Mouse (Mus musculus): ENCODE measurements around the gene Ovol2. TPM values are rescaled to one million over a fixed set of nuclear protein-coding genes. Genes with fewer than 3 reads are reported as not detected.
"Not testable (repeated sequence)": the region's sequence is repeated elsewhere in the genome, so short reads cannot be mapped to it uniquely, and the experiment has no call there.

Ovol2 gene
- polyA plus RNA-seq, 1 experiment = not detected

GRCm38 (mm10) chr2:144348525-144348924 is 16.6 kb upstream of the Ovol2 start:
- no peak overlapping the region for H3K4me3 ChIP-seq (ENCODE audit: insufficient read depth, poor library complexity, severe bottlenecking)
- TF ChIP-seq CEBPB (IDR thresholded peaks at IDR 0.05; ENCODE audit: low read depth) = no peak
- no peak for TF ChIP-seq FOSL1 (IDR thresholded peaks at IDR 0.05; ENCODE audit: insufficient read depth, low read length, poor library complexity, severe bottlenecking)
- no peak for TF ChIP-seq MAX (IDR thresholded peaks at IDR 0.05)
- TF ChIP-seq MYOD1 (IDR thresholded peaks at IDR 0.05; ENCODE audit: control insufficient read depth, insufficient read length, low read depth) = no peak
- TF ChIP-seq CTCF (IDR thresholded peaks at IDR 0.05; ENCODE audit: control insufficient read depth, insufficient read depth, insufficient read length) = no peak
- no peak for TF ChIP-seq MYOG (IDR thresholded peaks at IDR 0.05; ENCODE audit: control insufficient read depth, extremely low read depth, insufficient read length)
- no peak for TF ChIP-seq USF1 (IDR thresholded peaks at IDR 0.05; ENCODE audit: low read depth)
- no peaks in the 10 kb centered on the region for H3K79me2 ChIP-seq (ENCODE audit: control insufficient read depth, insufficient read depth)
- no peak overlapping the region for H3ac ChIP-seq (ENCODE audit: control insufficient read depth, insufficient read length, low read depth)
- no peaks in the 10 kb centered on the region for H3K36me3 ChIP-seq (ENCODE audit: control insufficient read depth, insufficient read depth)
- no peaks in the 10 kb centered on the region for H3K79me3 ChIP-seq (ENCODE audit: low read depth)
- H3K27me3 ChIP-seq (ENCODE audit: control insufficient read depth, insufficient read depth, insufficient read length) = peaks cover 6% of the 10 kb centered on the region

GRCm38 (mm10) chr2:144343158-144343557 is 11.2 kb upstream of the Ovol2 start:
- no peaks in the 10 kb centered on the region for H3K79me3 ChIP-seq (ENCODE audit: low read depth)
- no peaks in the 10 kb centered on the region for H3K79me2 ChIP-seq (ENCODE audit: control insufficient read depth, insufficient read depth)
- no peak for TF ChIP-seq CTCF (IDR thresholded peaks at IDR 0.05; ENCODE audit: control insufficient read depth, insufficient read depth, insufficient read length)
- no peak for TF ChIP-seq CEBPB (IDR thresholded peaks at IDR 0.05; ENCODE audit: low read depth)
- no peak for TF ChIP-seq MYOG (IDR thresholded peaks at IDR 0.05; ENCODE audit: control insufficient read depth, extremely low read depth, insufficient read length)
- no peak for TF ChIP-seq USF1 (IDR thresholded peaks at IDR 0.05; ENCODE audit: low read depth)
- TF ChIP-seq MAX (IDR thresholded peaks at IDR 0.05) = no peak
- TF ChIP-seq MYOD1 (IDR thresholded peaks at IDR 0.05; ENCODE audit: control insufficient read depth, insufficient read length, low read depth) = no peak
- H3K4me3 ChIP-seq (ENCODE audit: insufficient read depth, poor library complexity, severe bottlenecking) = no peak overlapping the region
- H3K27me3 ChIP-seq (ENCODE audit: control insufficient read depth, insufficient read depth, insufficient read length) = peaks cover 6% of the 10 kb centered on the region
- no peaks in the 10 kb centered on the region for H3K36me3 ChIP-seq (ENCODE audit: control insufficient read depth, insufficient read depth)
- no peak overlapping the region for H3ac ChIP-seq (ENCODE audit: control insufficient read depth, insufficient read length, low read depth)

GRCm38 (mm10) chr2:144338149-144338548 is 6.2 kb upstream of the Ovol2 start:
- H3ac ChIP-seq (ENCODE audit: control insufficient read depth, insufficient read length, low read depth); H3K79me3 ChIP-seq (ENCODE audit: low read depth); H3K79me2 ChIP-seq (ENCODE audit: control insufficient read depth, insufficient read depth); H3K4me3 ChIP-seq (ENCODE audit: insufficient read depth, poor library complexity, severe bottlenecking); H3K36me3 ChIP-seq (ENCODE audit: control insufficient read depth, insufficient read depth): not testable (repeated sequence)
- peaks cover 16% of the 10 kb centered on the region for H3K27me3 ChIP-seq (ENCODE audit: control insufficient read depth, insufficient read depth, insufficient read length)

GRCm38 (mm10) chr2:144337701-144338100 is 5.8 kb upstream of the Ovol2 start:
- Histone ChIP-seq H3K27me3 (ENCODE audit: control insufficient read depth, insufficient read depth, insufficient read length) (peaks cover 20% of the 10 kb centered on the region), H3K4me3 (ENCODE audit: insufficient read depth, poor library complexity, severe bottlenecking) (no peak overlapping the region), H3K79me2 (ENCODE audit: control insufficient read depth, insufficient read depth) (no peaks in the 10 kb centered on the region), H3K36me3 (ENCODE audit: control insufficient read depth, insufficient read depth) (no peaks in the 10 kb centered on the region), H3K79me3 (ENCODE audit: low read depth) (no peaks in the 10 kb centered on the region), H3ac (ENCODE audit: control insufficient read depth, insufficient read length, low read depth) (no peak overlapping the region)
- TF ChIP-seq CEBPB (IDR thresholded peaks at IDR 0.05; ENCODE audit: low read depth) (no peak), USF1 (IDR thresholded peaks at IDR 0.05; ENCODE audit: low read depth) (no peak), CTCF (IDR thresholded peaks at IDR 0.05; ENCODE audit: control insufficient read depth, insufficient read depth, insufficient read length) (no peak), MYOG (IDR thresholded peaks at IDR 0.05; ENCODE audit: control insufficient read depth, extremely low read depth, insufficient read length) (no peak), MAX (IDR thresholded peaks at IDR 0.05) (no peak), FOSL1 (IDR thresholded peaks at IDR 0.05; ENCODE audit: insufficient read depth, low read length, poor library complexity, severe bottlenecking) (no peak), MYOD1 (IDR thresholded peaks at IDR 0.05; ENCODE audit: control insufficient read depth, insufficient read length, low read depth) (no peak)

GRCm38 (mm10) chr2:144337230-144337629 is 5.3 kb upstream of the Ovol2 start:
- no peaks in the 10 kb centered on the region for H3K79me2 ChIP-seq (ENCODE audit: control insufficient read depth, insufficient read depth)
- no peak for TF ChIP-seq MAX (IDR thresholded peaks at IDR 0.05)
- no peak for TF ChIP-seq MYOD1 (IDR thresholded peaks at IDR 0.05; ENCODE audit: control insufficient read depth, insufficient read length, low read depth)
- no peak for TF ChIP-seq USF1 (IDR thresholded peaks at IDR 0.05; ENCODE audit: low read depth)
- no peak for TF ChIP-seq MYOG (IDR thresholded peaks at IDR 0.05; ENCODE audit: control insufficient read depth, extremely low read depth, insufficient read length)
- no peak for TF ChIP-seq CEBPB (IDR thresholded peaks at IDR 0.05; ENCODE audit: low read depth)
- TF ChIP-seq CTCF (IDR thresholded peaks at IDR 0.05; ENCODE audit: control insufficient read depth, insufficient read depth, insufficient read length) = no peak
- TF ChIP-seq FOSL1 (IDR thresholded peaks at IDR 0.05; ENCODE audit: insufficient read depth, low read length, poor library complexity, severe bottlenecking) = no peak
- H3K27me3 ChIP-seq (ENCODE audit: control insufficient read depth, insufficient read depth, insufficient read length) = peaks cover 24% of the 10 kb centered on the region
- no peak overlapping the region for H3K4me3 ChIP-seq (ENCODE audit: insufficient read depth, poor library complexity, severe bottlenecking)
- no peaks in the 10 kb centered on the region for H3K79me3 ChIP-seq (ENCODE audit: low read depth)
- H3ac ChIP-seq (ENCODE audit: control insufficient read depth, insufficient read length, low read depth) = no peak overlapping the region
- no peaks in the 10 kb centered on the region for H3K36me3 ChIP-seq (ENCODE audit: control insufficient read depth, insufficient read depth)

- H3K4me3 ChIP-seq (ENCODE audit: insufficient read depth, poor library complexity, severe bottlenecking) = no peak overlapping the region
- H3K36me3 ChIP-seq (ENCODE audit: control insufficient read depth, insufficient read depth) = no peaks in the 10 kb centered on the region
- H3K79me3 ChIP-seq (ENCODE audit: low read depth) = no peaks in the 10 kb centered on the region
- peaks cover 48% of the 10 kb centered on the region for H3K27me3 ChIP-seq (ENCODE audit: control insufficient read depth, insufficient read depth, insufficient read length)
- no peak for TF ChIP-seq FOSL1 (IDR thresholded peaks at IDR 0.05; ENCODE audit: insufficient read depth, low read length, poor library complexity, severe bottlenecking)
- H3ac ChIP-seq (ENCODE audit: control insufficient read depth, insufficient read length, low read depth) = no peak overlapping the region
- no peaks in the 10 kb centered on the region for H3K79me2 ChIP-seq (ENCODE audit: control insufficient read depth, insufficient read depth)
These were observed 1.3 kb upstream of the Ovol2 start for GRCm38 (mm10) chr2:144333138-144333842.
